Mouse (Mus musculus): ENCODE measurements around the gene Pole2. TPM values are rescaled to one million over a fixed set of nuclear protein-coding genes. Genes with fewer than 3 reads are reported as not detected.
"Not testable (repeated sequence)": the region's sequence is repeated elsewhere in the genome, so short reads cannot be mapped to it uniquely, and the experiment has no call there.

The Pole2 gene
- polyA plus RNA-seq, 1 experiment from 2014 or later, result 39.1 TPM

GRCm38 (mm10) chr12:69177526-69177925, 50.5 kb downstream of the Pole2 start:
- ATAC-seq (ENCODE audit: insufficient read depth), result no peak
- WGBS, result 84% methylated on average over 3 of the region's 3 CpGs
- DNase-seq, result no peak
- no peak for TF ChIP-seq CTCF (IDR thresholded peaks at IDR 0.05; ENCODE audit: low read depth)
- Histone ChIP-seq H3K4me2 (no peak overlapping the region), H3K27me3 (ENCODE audit: insufficient read depth, low read length) (no peaks in the 10 kb centered on the region), H3K27ac (ENCODE audit: low read depth) (no peak overlapping the region), H3K9ac (no peak overlapping the region), H3K9me3 (ENCODE audit: low read depth, low read length) (no peaks in the 10 kb centered on the region), H3K4me1 (ENCODE audit: insufficient read depth) (no peaks in the 10 kb centered on the region), H3K4me3 (ENCODE audit: low read depth, low read length) (no peak overlapping the region), H3K36me3 (ENCODE audit: insufficient read depth) (peaks cover 40% of the 10 kb centered on the region)

DNA sequence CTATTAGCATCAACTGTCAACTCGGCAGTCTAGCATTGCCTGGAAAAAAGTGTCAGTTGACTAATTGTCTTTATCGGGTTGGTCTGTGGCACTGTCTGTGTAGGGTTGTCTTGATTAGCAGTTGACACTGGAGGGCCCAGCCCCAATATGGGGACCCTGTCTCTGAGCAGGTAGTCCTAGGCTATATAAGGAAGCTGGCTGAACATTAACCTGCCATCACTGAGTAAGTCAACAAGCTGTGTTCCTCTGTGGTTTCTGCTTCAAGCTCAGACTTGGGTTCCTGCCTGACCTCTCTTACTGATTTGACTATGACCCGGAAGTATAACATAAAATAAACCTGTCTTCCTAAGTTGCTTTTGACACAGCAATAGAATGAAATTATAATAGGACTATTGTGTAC, 52.0 kb downstream of the Pole2 start:
- Histone ChIP-seq H3K4me3 (ENCODE audit: low read depth, low read length) (no peak overlapping the region), H3K9me3 (ENCODE audit: low read depth, low read length) (no peaks in the 10 kb centered on the region), H3K36me3 (ENCODE audit: insufficient read depth) (peaks cover 42% of the 10 kb centered on the region), H3K4me1 (ENCODE audit: insufficient read depth) (no peaks in the 10 kb centered on the region), H3K4me2 (no peak overlapping the region), H3K27ac (ENCODE audit: low read depth) (no peak overlapping the region), H3K9ac (no peak overlapping the region), H3K27me3 (ENCODE audit: insufficient read depth, low read length) (no peaks in the 10 kb centered on the region)
- ATAC-seq (ENCODE audit: insufficient read depth) (no peak), DNase-seq (no peak)
- no peak for TF ChIP-seq CTCF (IDR thresholded peaks at IDR 0.05; ENCODE audit: low read depth)
- 84% methylated on average over 3 of the region's 3 CpGs for WGBS

DNA sequence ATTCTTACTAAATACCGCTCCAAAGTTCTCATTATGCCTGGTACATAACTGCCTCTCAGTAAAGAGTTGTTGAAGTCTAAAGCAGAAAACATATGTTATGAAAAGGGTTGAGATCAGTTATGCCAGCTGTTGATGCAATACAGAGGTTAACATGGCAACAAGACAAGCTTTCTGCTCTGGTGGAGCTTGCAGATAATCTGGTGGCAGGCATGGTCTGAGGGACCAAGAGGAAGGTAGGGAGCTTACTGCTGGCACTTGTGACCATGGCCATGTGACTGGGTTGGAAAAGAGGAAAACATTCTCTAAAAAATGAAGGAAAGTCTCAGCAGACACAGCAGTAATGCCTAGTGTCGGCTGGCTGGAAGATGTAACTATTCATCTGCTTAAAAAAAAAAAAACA, 56.7 kb downstream of the Pole2 start:
- TF ChIP-seq CTCF (IDR thresholded peaks at IDR 0.05; ENCODE audit: low read depth), result no peak
- H3K9ac ChIP-seq, result no peak overlapping the region
- no peaks in the 10 kb centered on the region for H3K27me3 ChIP-seq (ENCODE audit: insufficient read depth, low read length)
- H3K36me3 ChIP-seq (ENCODE audit: insufficient read depth), result peaks cover 30% of the 10 kb centered on the region
- H3K4me3 ChIP-seq (ENCODE audit: low read depth, low read length), result no peak overlapping the region
- ATAC-seq (ENCODE audit: insufficient read depth) (no peak), DNase-seq (no peak)
- no peak overlapping the region for H3K27ac ChIP-seq (ENCODE audit: low read depth)
- peaks cover 5% of the 10 kb centered on the region for H3K4me1 ChIP-seq (ENCODE audit: insufficient read depth)
- H3K9me3 ChIP-seq (ENCODE audit: low read depth, low read length), result no peaks in the 10 kb centered on the region
- H3K4me2 ChIP-seq, result no peak overlapping the region
- 89% methylated on average over 2 of the region's 2 CpGs for WGBS

GRCm38 (mm10) chr12:69168461-69169106, 59.4 kb downstream of the Pole2 start, which contains the start of gene Lrr1:
Gene Lrr1 (plus strand): TSS chr12:69168814.
- under 1% methylated on average over 40 of the region's 40 CpGs for WGBS

GRCm38 (mm10) chr12:69167656-69168460, 60.1 kb downstream of the Pole2 start:
- DNase-seq, result no peak
- Histone ChIP-seq H3K9me3 (ENCODE audit: low read depth, low read length) (no peaks in the 10 kb centered on the region), H3K4me1 (ENCODE audit: insufficient read depth) (peaks cover 5% of the 10 kb centered on the region), H3K27me3 (ENCODE audit: insufficient read depth, low read length) (no peaks in the 10 kb centered on the region), H3K9ac (peak overlapping the region; percentile 71), H3K4me3 (ENCODE audit: low read depth, low read length) (peak overlapping the region; percentile 81), H3K4me2 (peak overlapping the region; percentile 86), H3K27ac (ENCODE audit: low read depth) (no peak overlapping the region; the same call in 1 of the 2 replicates), H3K36me3 (ENCODE audit: insufficient read depth) (peaks cover 10% of the 10 kb centered on the region)
- ATAC-seq (ENCODE audit: insufficient read depth), result peak; percentile 57
- no peak for TF ChIP-seq CTCF (IDR thresholded peaks at IDR 0.05; ENCODE audit: low read depth)
- 8% methylated on average over 18 of the region's 18 CpGs for WGBS

More at GRCm38 (mm10) chr12:69168461-69169106, 59.4 kb downstream of the Pole2 start, which contains the start of gene Lrr1:
- Histone ChIP-seq H3K9me3 (ENCODE audit: low read depth, low read length) (no peaks in the 10 kb centered on the region), H3K4me2 (peak within 1 kb of the TSS; percentile 86), H3K27ac (ENCODE audit: low read depth) (peak within 1 kb of the TSS; percentile 65), H3K4me3 (ENCODE audit: low read depth, low read length) (peak within 1 kb of the TSS; percentile 81), H3K9ac (peak within 1 kb of the TSS; percentile 71), H3K27me3 (ENCODE audit: insufficient read depth, low read length) (no peaks in the 10 kb centered on the region), H3K36me3 (ENCODE audit: insufficient read depth) (peaks cover 10% of the 10 kb centered on the region), H3K4me1 (ENCODE audit: insufficient read depth) (peaks cover 5% of the 10 kb centered on the region)
- DNase-seq, result peak; percentile 91
- ATAC-seq (ENCODE audit: insufficient read depth), result peak; percentile 96
- TF ChIP-seq CTCF (IDR thresholded peaks at IDR 0.05; ENCODE audit: low read depth), result no peak

GRCm38 (mm10) chr12:69166861-69167581, 61.0 kb downstream of the Pole2 start:
- not testable (repeated sequence) for H3K27ac ChIP-seq (ENCODE audit: low read depth); H3K9ac ChIP-seq; H3K36me3 ChIP-seq (ENCODE audit: insufficient read depth); H3K4me1 ChIP-seq (ENCODE audit: insufficient read depth); DNase-seq; ATAC-seq (ENCODE audit: insufficient read depth); H3K4me3 ChIP-seq (ENCODE audit: low read depth, low read length); H3K4me2 ChIP-seq; H3K27me3 ChIP-seq (ENCODE audit: insufficient read depth, low read length); H3K9me3 ChIP-seq (ENCODE audit: low read depth, low read length)
- WGBS, result 66% methylated on average over 8 of the region's 8 CpGs

GRCm38 (mm10) chr12:69164904-69165303, 63.1 kb downstream of the Pole2 start:
- no peak overlapping the region for H3K4me2 ChIP-seq
- no peaks in the 10 kb centered on the region for H3K9me3 ChIP-seq (ENCODE audit: low read depth, low read length)
- ATAC-seq (ENCODE audit: insufficient read depth), result no peak

GRCm38 (mm10) chr12:69163586-69163985, 64.4 kb downstream of the Pole2 start:
- H3K27me3 ChIP-seq (ENCODE audit: insufficient read depth, low read length); H3K4me2 ChIP-seq; H3K27ac ChIP-seq (ENCODE audit: low read depth); H3K36me3 ChIP-seq (ENCODE audit: insufficient read depth); H3K4me1 ChIP-seq (ENCODE audit: insufficient read depth); H3K9me3 ChIP-seq (ENCODE audit: low read depth, low read length); H3K9ac ChIP-seq; DNase-seq; ATAC-seq (ENCODE audit: insufficient read depth); H3K4me3 ChIP-seq (ENCODE audit: low read depth, low read length): not testable (repeated sequence)
- 84% methylated on average over 4 of the region's 4 CpGs for WGBS

More at GRCm38 (mm10) chr12:69164904-69165303, 63.1 kb downstream of the Pole2 start:
- H3K36me3 ChIP-seq (ENCODE audit: insufficient read depth), result no peaks in the 10 kb centered on the region
- H3K27me3 ChIP-seq (ENCODE audit: insufficient read depth, low read length), result no peaks in the 10 kb centered on the region
- no peak for TF ChIP-seq CTCF (IDR thresholded peaks at IDR 0.05; ENCODE audit: low read depth)
- no peak overlapping the region for H3K4me3 ChIP-seq (ENCODE audit: low read depth, low read length)
- no peak overlapping the region for H3K9ac ChIP-seq
- no peak overlapping the region for H3K27ac ChIP-seq (ENCODE audit: low read depth)
- DNase-seq, result no peak
- peaks cover 2% of the 10 kb centered on the region for H3K4me1 ChIP-seq (ENCODE audit: insufficient read depth)
- 30% methylated on average over 3 of the region's 3 CpGs for WGBS

DNA sequence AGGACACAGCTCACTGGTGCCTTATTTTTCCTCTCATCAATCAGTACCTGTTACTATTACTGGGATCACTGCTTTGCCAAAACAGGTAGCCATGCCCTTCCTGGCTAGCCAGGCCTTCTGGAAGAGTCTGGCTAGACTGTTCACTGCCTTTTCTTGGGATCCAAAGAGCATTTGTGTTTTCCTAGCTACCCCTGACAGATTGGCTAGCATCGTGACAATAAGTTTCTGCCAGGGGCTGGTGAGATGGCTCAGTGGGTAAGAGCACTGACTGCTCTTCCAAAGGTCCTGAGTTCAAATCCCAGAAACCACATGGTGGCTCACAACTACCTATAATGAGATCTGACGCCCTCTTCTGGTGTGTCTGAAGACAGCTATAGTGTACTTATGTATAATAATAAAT, 67.3 kb downstream of the Pole2 start:
- 69% methylated on average over 2 of the region's 2 CpGs for WGBS
- H3K4me3 ChIP-seq (ENCODE audit: low read depth, low read length); H3K27ac ChIP-seq (ENCODE audit: low read depth); H3K4me1 ChIP-seq (ENCODE audit: insufficient read depth); H3K9ac ChIP-seq; H3K4me2 ChIP-seq; DNase-seq; ATAC-seq (ENCODE audit: insufficient read depth); H3K9me3 ChIP-seq (ENCODE audit: low read depth, low read length); H3K27me3 ChIP-seq (ENCODE audit: insufficient read depth, low read length): not testable (repeated sequence)
- peaks cover 23% of the 10 kb centered on the region for H3K36me3 ChIP-seq (ENCODE audit: insufficient read depth)

All from lung, embryonic 14.5 days (tissue).